22 mouse cellular contexts compared by ENCODE assay signal in the genomic region with DNA sequence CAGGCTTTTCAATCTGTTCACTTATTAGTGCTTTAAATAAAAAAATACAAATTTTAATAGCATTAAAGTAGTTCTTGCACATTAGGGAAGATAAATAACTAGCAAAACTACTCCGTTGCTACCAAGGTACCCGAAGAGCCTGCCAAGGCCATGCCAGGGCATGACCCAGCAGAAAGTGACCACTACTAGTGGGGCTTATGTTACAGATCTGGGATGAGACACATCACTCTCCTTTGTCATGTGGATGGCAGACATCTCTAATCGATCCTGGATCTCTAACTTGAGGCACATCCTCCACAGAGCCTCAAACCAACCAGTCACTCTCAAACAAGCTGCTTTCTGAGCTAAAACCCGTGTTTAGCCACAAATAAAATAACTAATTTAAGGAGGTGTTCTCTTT. TPM values are rescaled to one million over a fixed set of nuclear protein-coding genes. Genes with fewer than 3 reads are reported as not detected.
"Had no signal": no experiment of that assay in that cellular context is flagged by ENCODE, and none has a peak within 500 bp of the region (broad histone marks: within the 10 kb centered on the region; RNA-seq: fewer than 3 reads in every experiment).

No protein-coding gene starts in this region.

- H3K27ac ChIP-seq: kidney, embryonic 15.5 days; left cerebral cortex, adult 2 months; limb, embryonic 12.5 days; limb, embryonic 15.5 days; liver, embryonic 12.5 days; liver, embryonic 15.5 days; stomach, postnatal 0 days had no signal

- H3K9me3 ChIP-seq: kidney, embryonic 15.5 days; limb, embryonic 12.5 days; limb, embryonic 15.5 days; liver, embryonic 12.5 days; liver, embryonic 15.5 days had no signal

- DNase-seq: kidney, postnatal 10 days; kidney, postnatal 36 days; layer of hippocampus, postnatal 36 days; left cerebral cortex, postnatal 4 days; lung, adult 2 months; lung, postnatal 14 days; lung, postnatal 4 days; midbrain, embryonic 14.5 days; thymus, adult 2 months; thymus, postnatal 14 days; thymus, postnatal 4 days had no signal

- H3K4me1 ChIP-seq: kidney, embryonic 15.5 days; limb, embryonic 12.5 days; limb, embryonic 15.5 days; liver, embryonic 12.5 days; liver, embryonic 15.5 days had no signal

- H3K4me3 ChIP-seq: kidney, embryonic 15.5 days; left cerebral cortex, adult 2 months; limb, embryonic 12.5 days; limb, embryonic 15.5 days; liver, embryonic 12.5 days; liver, embryonic 15.5 days had no signal

- H3K36me3 ChIP-seq: kidney, embryonic 15.5 days; limb, embryonic 12.5 days; limb, embryonic 15.5 days; liver, embryonic 12.5 days; liver, embryonic 15.5 days had no signal

- H3K27me3 ChIP-seq: kidney, embryonic 15.5 days; limb, embryonic 12.5 days; limb, embryonic 15.5 days; liver, embryonic 12.5 days; liver, embryonic 15.5 days had no signal

RNA-seq across cellular contexts. Expression of a gene that starts 14.1 kb away (rescaled TPM):
- total RNA-seq: layer of hippocampus, postnatal 36 days; left cerebral cortex, adult 2 months; megakaryocyte progenitor cell, adult 5-6 weeks; megakaryocyte-erythroid progenitor cell, adult 5-6 weeks; midbrain, postnatal 0 days had no signal
- polyA plus RNA-seq: midbrain, embryonic 14.5 days; midbrain, postnatal 0 days; stomach, embryonic 14.5 days had no signal
